22 mouse cellular contexts compared by ENCODE assay signal in the genomic region with DNA sequence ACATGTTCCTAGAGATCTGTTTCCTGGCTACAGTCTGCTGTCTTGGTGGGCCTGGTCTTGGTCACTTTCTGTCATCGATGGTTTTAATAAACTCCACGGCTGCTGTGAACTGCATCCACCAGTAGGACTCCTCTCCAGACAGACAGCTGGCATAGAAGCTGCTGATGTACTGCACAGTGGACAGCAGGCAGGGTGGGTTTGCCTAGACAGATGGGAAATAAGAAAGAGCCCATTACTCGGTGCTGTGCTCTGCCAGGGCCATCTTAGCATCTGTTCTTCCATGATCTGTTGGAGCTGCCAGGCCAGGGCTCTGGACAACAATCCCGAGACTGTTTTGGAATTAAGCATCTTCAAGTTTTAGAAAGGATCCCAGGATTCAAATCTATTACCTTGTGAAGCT.
"Had no signal": no experiment of that assay in that cellular context is flagged by ENCODE, and none has a peak within 500 bp of the region (broad histone marks: within the 10 kb centered on the region; RNA-seq: fewer than 3 reads in every experiment).

No protein-coding gene starts in this region.

- H3K27ac ChIP-seq: left cerebral cortex, adult 2 months; limb, embryonic 10.5 days; limb, embryonic 13.5 days; liver, embryonic 12.5 days; liver, embryonic 15.5 days; lung, embryonic 15.5 days; midbrain, embryonic 10.5 days; neural tube, embryonic 12.5 days; neural tube, embryonic 15.5 days had no signal

- H3K9me3 ChIP-seq: limb, embryonic 10.5 days; limb, embryonic 13.5 days; liver, embryonic 12.5 days; liver, embryonic 15.5 days; lung, embryonic 15.5 days; megakaryocyte, embryonic 14.5 days; midbrain, embryonic 10.5 days; neural tube, embryonic 12.5 days; neural tube, embryonic 15.5 days had no signal

- H3K27me3 ChIP-seq: limb, embryonic 13.5 days; liver, embryonic 12.5 days; liver, embryonic 15.5 days; lung, embryonic 15.5 days; megakaryocyte, embryonic 14.5 days; neural tube, embryonic 12.5 days; neural tube, embryonic 15.5 days had no signal

- H3K4me3 ChIP-seq: left cerebral cortex, adult 2 months; limb, embryonic 10.5 days; limb, embryonic 13.5 days; liver, embryonic 12.5 days; liver, embryonic 15.5 days; lung, embryonic 15.5 days; megakaryocyte, embryonic 14.5 days; midbrain, embryonic 10.5 days; neural tube, embryonic 12.5 days; neural tube, embryonic 15.5 days had no signal

- H3K4me2 ChIP-seq: limb, embryonic 13.5 days; liver, embryonic 12.5 days; liver, embryonic 15.5 days; lung, embryonic 15.5 days; neural tube, embryonic 12.5 days; neural tube, embryonic 15.5 days had no signal

- H3K9ac ChIP-seq: limb, embryonic 13.5 days; liver, embryonic 12.5 days; liver, embryonic 15.5 days; lung, embryonic 15.5 days; neural tube, embryonic 12.5 days; neural tube, embryonic 15.5 days had no signal

- ATAC-seq: liver, embryonic 12.5 days had no signal

- H3K4me1 ChIP-seq: limb, embryonic 10.5 days; liver, embryonic 12.5 days; liver, embryonic 15.5 days; midbrain, embryonic 10.5 days; neural tube, embryonic 12.5 days; neural tube, embryonic 15.5 days had no signal

- DNase-seq: kidney, adult 18-20 months; kidney, adult 9 months; kidney, postnatal 14 days; kidney, postnatal 4 days; layer of hippocampus, postnatal 36 days; liver; lung, adult 18-20 months; lung, postnatal 10 days; lung, postnatal 36 days; midbrain, embryonic 14.5 days; thymus, adult 18-20 months; thymus, postnatal 36 days had no signal
